Mouse (Mus musculus) liver, embryonic 13.5 days (tissue): ENCODE measurements around the gene Rbfox2. TPM values are rescaled to one million over a fixed set of nuclear protein-coding genes. Genes with fewer than 3 reads are reported as not detected.

Source experiments
- ATAC-seq: fragments of 200-750 bp; cut with Nextera tagmentation; 2 replicates; pipeline ENCODE4 v1.8.0; 2017; ENCODE audit warnings: low read depth, mild to moderate bottlenecking, moderate number of reproducible peaks, moderate library complexity
- DNase-seq: peaks from one replicate; pipeline ENCODE4 v3.0.0; 2022
- H3K27ac ChIP-seq: fragments of 300-500 bp; sonication (generic); 2 replicates; pipeline ENCODE4 v1.5.1; 2015; ENCODE audit warnings: moderate library complexity, mild to moderate bottlenecking, inconsistent platforms
- H3K27me3 ChIP-seq: fragments of 300-500 bp; sonication (generic); 2 replicates; pipeline ENCODE4 v1.6.1; 2015; ENCODE audit warnings: mild to moderate bottlenecking, inconsistent platforms
- H3K36me3 ChIP-seq: fragments of 300-500 bp; sonication (generic); 2 replicates; pipeline ENCODE4 v1.6.1; 2015; ENCODE audit warnings: mild to moderate bottlenecking, inconsistent platforms
- H3K4me1 ChIP-seq: fragments of 300-500 bp; sonication (generic); replicated peaks from 2 replicates; pipeline ENCODE4 v1.6.1; 2015; ENCODE audit warnings: inconsistent platforms
- H3K4me2 ChIP-seq: fragments of 300-500 bp; sonication (generic); 2 replicates; pipeline ENCODE4 v1.6.1; 2015; ENCODE audit warnings: inconsistent platforms, mild to moderate bottlenecking, moderate library complexity
- H3K4me3 ChIP-seq: fragments of 300-500 bp; sonication (generic); replicated peaks from 2 replicates; pipeline ENCODE4 v1.5.1; 2015; ENCODE audit warnings: mild to moderate bottlenecking, inconsistent platforms
- H3K9ac ChIP-seq: fragments of 300-500 bp; sonication (generic); 2 replicates; pipeline ENCODE4 v1.6.1; 2015; ENCODE audit warnings: mild to moderate bottlenecking, inconsistent platforms
- H3K9me3 ChIP-seq: fragments of 300-500 bp; sonication (generic); replicated peaks from 2 replicates; pipeline ENCODE4 v1.6.1; 2016; ENCODE audit warnings: inconsistent platforms
- WGBS: fragments of 180-500 bp; shearing (Covaris S2); methylation state at CpG from one replicate; pipeline ENCODE4 v1.1.7; 2015; ENCODE audit not compliant: insufficient replicate concordance; 5-methylcytosine and 5-hydroxymethylcytosine counted together
- polyA plus RNA-seq: library from polyadenylated mRNA; unstranded; fragments of >200 nt; fragmentation: Nextera tagmentation; extraction: Ambion mirVana; gene quantifications from 2 replicates; pipeline ENCODE4 v1.2.1, GENCODE M21; 2015

Rbfox2 gene
- polyA plus RNA-seq, 1 experiment from 2014 or later, result 6.7 TPM

GRCm38 (mm10) chr15:77329681-77330180 is 22.9 kb upstream of the Rbfox2 start:
- H3K9me3 ChIP-seq, result no peaks in the 10 kb centered on the region
- H3K4me2 ChIP-seq, result no peak overlapping the region
- no peaks in the 10 kb centered on the region for H3K27me3 ChIP-seq
- 53% methylated on average over 12 of the region's 12 CpGs for WGBS
- no peaks in the 10 kb centered on the region for H3K36me3 ChIP-seq
- no peak overlapping the region for H3K9ac ChIP-seq
- H3K4me1 ChIP-seq, result peaks cover 5% of the 10 kb centered on the region
- no peak for ATAC-seq
- DNase-seq, result no peak
- no peak overlapping the region for H3K4me3 ChIP-seq
- H3K27ac ChIP-seq, result no peak overlapping the region

- no peaks in the 10 kb centered on the region for H3K36me3 ChIP-seq
- H3K27ac ChIP-seq, result no peak overlapping the region
- 72% methylated on average over 4 of the region's 4 CpGs for WGBS
- no peaks in the 10 kb centered on the region; the same call in 1 of the 2 replicates for H3K4me1 ChIP-seq
- H3K4me3 ChIP-seq, result no peak overlapping the region
- no peaks in the 10 kb centered on the region for H3K9me3 ChIP-seq
- no peak overlapping the region for H3K4me2 ChIP-seq
- ATAC-seq (no peak), DNase-seq (no peak)
- no peak overlapping the region for H3K9ac ChIP-seq
- H3K27me3 ChIP-seq, result no peaks in the 10 kb centered on the region
These were observed 19.6 kb upstream of the Rbfox2 start for GRCm38 (mm10) chr15:77326361-77326760.

GRCm38 (mm10) chr15:77324426-77324825 is 17.6 kb upstream of the Rbfox2 start:
- Histone ChIP-seq H3K4me3 (no peak overlapping the region), H3K4me1 (no peaks in the 10 kb centered on the region), H3K9me3 (no peaks in the 10 kb centered on the region), H3K4me2 (no peak overlapping the region), H3K27ac (no peak overlapping the region), H3K36me3 (no peaks in the 10 kb centered on the region), H3K27me3 (no peaks in the 10 kb centered on the region), H3K9ac (no peak overlapping the region)
- WGBS, result 75% methylated on average over 11 of the region's 11 CpGs
- DNase-seq, result no peak
- ATAC-seq, result no peak

GRCm38 (mm10) chr15:77323226-77323625 is 16.4 kb upstream of the Rbfox2 start:
- Histone ChIP-seq H3K4me2 (no peak overlapping the region), H3K27me3 (no peaks in the 10 kb centered on the region), H3K27ac (no peak overlapping the region), H3K4me3 (no peak overlapping the region), H3K9ac (no peak overlapping the region), H3K9me3 (no peaks in the 10 kb centered on the region), H3K36me3 (no peaks in the 10 kb centered on the region), H3K4me1 (no peaks in the 10 kb centered on the region)
- DNase-seq (no peak), ATAC-seq (no peak)
- 74% methylated on average over 10 of the region's 10 CpGs for WGBS

- Histone ChIP-seq H3K36me3 (no peaks in the 10 kb centered on the region), H3K9me3 (no peaks in the 10 kb centered on the region), H3K27ac (no peak overlapping the region), H3K4me2 (no peak overlapping the region), H3K9ac (no peak overlapping the region), H3K4me1 (peaks cover 4% of the 10 kb centered on the region; the same call in 1 of the 2 replicates), H3K4me3 (no peak overlapping the region), H3K27me3 (peaks cover 13% of the 10 kb centered on the region)
- no peak for ATAC-seq
- no peak for DNase-seq
- 12% methylated on average over 6 of the region's 6 CpGs for WGBS
These were observed 6.9 kb upstream of the Rbfox2 start for GRCm38 (mm10) chr15:77313701-77314100.

- WGBS, result 87% methylated on average over 7 of the region's 7 CpGs
- DNase-seq, result no peak
- ATAC-seq, result no peak
These were observed 6.0 kb upstream of the Rbfox2 start for GRCm38 (mm10) chr15:77312796-77313195.

GRCm38 (mm10) chr15:77307767-77308495 is 1.1 kb upstream of the Rbfox2 start:
- H3K4me3 ChIP-seq, result no peak overlapping the region
- no peak overlapping the region for H3K9ac ChIP-seq
- H3K36me3 ChIP-seq, result no peaks in the 10 kb centered on the region
- H3K4me2 ChIP-seq, result peak overlapping the region; percentile 75
- ATAC-seq (no peak), DNase-seq (no peak)
- H3K4me1 ChIP-seq, result peaks cover 30% of the 10 kb centered on the region
- H3K27me3 ChIP-seq, result peaks cover 56% of the 10 kb centered on the region
- H3K9me3 ChIP-seq, result no peaks in the 10 kb centered on the region
- no peak overlapping the region for H3K27ac ChIP-seq
- WGBS, result 50% methylated on average over 4 of the region's 4 CpGs

More at GRCm38 (mm10) chr15:77312796-77313195, 6.0 kb upstream of the Rbfox2 start:
- H3K4me3 ChIP-seq, result no peak overlapping the region
- H3K27ac ChIP-seq, result no peak overlapping the region
- H3K9ac ChIP-seq, result no peak overlapping the region
- H3K27me3 ChIP-seq, result peaks cover 21% of the 10 kb centered on the region
- no peaks in the 10 kb centered on the region for H3K36me3 ChIP-seq
- peaks cover 6% of the 10 kb centered on the region for H3K4me1 ChIP-seq
- H3K4me2 ChIP-seq, result no peak overlapping the region
- H3K9me3 ChIP-seq, result no peaks in the 10 kb centered on the region

GRCm38 (mm10) chr15:77305852-77306546 is 805 bp downstream of the Rbfox2 start:
- DNase-seq, result no peak
- WGBS, result under 1% methylated on average over 49 of the region's 54 CpGs
- Histone ChIP-seq H3K36me3 (no peaks in the 10 kb centered on the region), H3K4me3 (peak overlapping the region; percentile 67), H3K27ac (peak overlapping the region; percentile 68), H3K4me2 (peak overlapping the region; percentile 75), H3K9ac (peak overlapping the region; percentile 73), H3K4me1 (peaks cover 35% of the 10 kb centered on the region), H3K9me3 (no peaks in the 10 kb centered on the region), H3K27me3 (peaks cover 56% of the 10 kb centered on the region)
- no peak for ATAC-seq

- ATAC-seq, result no peak
- no peak for DNase-seq
- Histone ChIP-seq H3K4me2 (peak overlapping the region; percentile 75), H3K27me3 (peaks cover 52% of the 10 kb centered on the region), H3K9ac (no peak overlapping the region), H3K27ac (no peak overlapping the region), H3K9me3 (no peaks in the 10 kb centered on the region), H3K4me3 (peak overlapping the region; percentile 67; the same call in 1 of the 2 replicates), H3K4me1 (peaks cover 44% of the 10 kb centered on the region), H3K36me3 (no peaks in the 10 kb centered on the region)
- WGBS, result 22% methylated on average over 3 of the region's 3 CpGs
These were observed 1.8 kb downstream of the Rbfox2 start for GRCm38 (mm10) chr15:77304960-77305359.

- Histone ChIP-seq H3K4me3 (no peak overlapping the region), H3K9ac (no peak overlapping the region), H3K9me3 (no peaks in the 10 kb centered on the region), H3K4me1 (peaks cover 38% of the 10 kb centered on the region), H3K27me3 (peaks cover 27% of the 10 kb centered on the region), H3K27ac (no peak overlapping the region), H3K4me2 (no peak overlapping the region), H3K36me3 (no peaks in the 10 kb centered on the region)
- WGBS, result 55% methylated on average over 6 of the region's 6 CpGs
- DNase-seq (no peak), ATAC-seq (no peak)
These were observed 5.7 kb downstream of the Rbfox2 start for GRCm38 (mm10) chr15:77301122-77301521.

- Histone ChIP-seq H3K4me1 (peaks cover 30% of the 10 kb centered on the region; the same call in 1 of the 2 replicates), H3K9ac (no peak overlapping the region), H3K27me3 (peaks cover 2% of the 10 kb centered on the region), H3K36me3 (no peaks in the 10 kb centered on the region), H3K4me2 (no peak overlapping the region), H3K4me3 (no peak overlapping the region), H3K27ac (no peak overlapping the region), H3K9me3 (no peaks in the 10 kb centered on the region)
- DNase-seq (no peak), ATAC-seq (no peak)
- 49% methylated on average over 3 of the region's 3 CpGs for WGBS
These were observed 8.2 kb downstream of the Rbfox2 start for GRCm38 (mm10) chr15:77298564-77298963.
